Mouse (Mus musculus) kidney, postnatal 25 days (tissue): ENCODE data around the gene Dusp15.

Source experiments
- DNase-seq, 2 experiments: peaks; one replicate each; pipeline ENCODE4 v3.0.0; 2021; ENCODE audit warnings: mixed read lengths in 2 of 2

The Dusp15 gene

GRCm38 (mm10) chr2:152905036-152905829 lies 46.3 kb downstream of the Dusp15 start:
- DNase-seq = no peak

GRCm38 (mm10) chr2:152904127-152904643 lies 47.3 kb downstream of the Dusp15 start:
- DNase-seq = no peak

- DNase-seq = peak in 1 of 2 experiments; percentile 33
Measured at GRCm38 (mm10) chr2:152903586-152903985, 47.9 kb downstream of the Dusp15 start.

GRCm38 (mm10) chr2:152902658-152903057 lies 48.8 kb downstream of the Dusp15 start:
- peak in 1 of 2 experiments; percentile 34 for DNase-seq

- DNase-seq = peak in 1 of 2 experiments; percentile 14
Measured at GRCm38 (mm10) chr2:152901296-152901695, 50.2 kb downstream of the Dusp15 start.

- DNase-seq = no peak
Measured at GRCm38 (mm10) chr2:152899011-152899410, 52.5 kb downstream of the Dusp15 start.

GRCm38 (mm10) chr2:152896926-152897325 lies 54.6 kb downstream of the Dusp15 start:
- no peak for DNase-seq

GRCm38 (mm10) chr2:152895834-152896233 lies 55.7 kb downstream of the Dusp15 start:
- peak; percentile 54 to 72 for DNase-seq
